Mouse (Mus musculus) liver, embryonic 16.5 days (tissue): Measurements from ENCODE around the gene Cap1. TPM values are rescaled to one million over a fixed set of nuclear protein-coding genes. Genes with fewer than 3 reads are reported as not detected.

Experiments used
- ATAC-seq: fragments of 200-750 bp; cut with Nextera tagmentation; 2 replicates; pipeline ENCODE4 v1.8.0; 2017; ENCODE audit warnings: low read depth, mild to moderate bottlenecking, moderate number of reproducible peaks, moderate library complexity
- H3K27ac ChIP-seq: fragments of 300-500 bp; sonication (generic); 2 replicates; pipeline ENCODE4 v1.5.1; 2014; ENCODE audit warnings: mild to moderate bottlenecking, low read length
- H3K27me3 ChIP-seq: fragments of 300-500 bp; sonication (generic); 2 replicates; pipeline ENCODE4 v1.6.1; 2014; ENCODE audit warnings: low read depth, low read length, mixed read lengths; ENCODE audit not compliant: control insufficient read depth, insufficient read depth
- H3K36me3 ChIP-seq: fragments of 300-500 bp; sonication (generic); 2 replicates; pipeline ENCODE4 v1.6.1; 2014; ENCODE audit warnings: mild to moderate bottlenecking; ENCODE audit not compliant: control insufficient read depth, insufficient read depth
- H3K4me1 ChIP-seq: fragments of 300-500 bp; sonication (generic); 2 replicates; pipeline ENCODE4 v1.6.1; 2014; ENCODE audit warnings: low read depth, low read length, mixed read lengths; ENCODE audit not compliant: control insufficient read depth
- H3K4me2 ChIP-seq: fragments of 300-500 bp; sonication (generic); 2 replicates; pipeline ENCODE4 v1.6.1; 2014; ENCODE audit warnings: low read depth, low read length, mixed read lengths
- H3K4me3 ChIP-seq: fragments of 300-500 bp; sonication (generic); 2 replicates; pipeline ENCODE4 v1.5.1; 2014; ENCODE audit warnings: low read depth, mild to moderate bottlenecking, low read length
- H3K9ac ChIP-seq: fragments of 300-500 bp; sonication (generic); 2 replicates; pipeline ENCODE4 v1.6.1; 2014; ENCODE audit warnings: low read depth, low read length
- H3K9me3 ChIP-seq: fragments of 300-500 bp; sonication (generic); replicated peaks from 2 replicates; pipeline ENCODE4 v1.6.1; 2016; ENCODE audit warnings: low read length; ENCODE audit not compliant: control insufficient read depth
- WGBS: fragments of 180-500 bp; shearing (Covaris S2); extraction: QIAGEN DNeasy Blood & Tissue Kit; methylation state at CpG from one replicate; pipeline ENCODE4 v1.1.7; 2014; ENCODE audit not compliant: insufficient replicate concordance; 5-methylcytosine and 5-hydroxymethylcytosine counted together
- polyA plus RNA-seq: library from polyadenylated mRNA; unstranded; fragments of >200 nt; fragmentation: Nextera tagmentation; extraction: Ambion mirVana; gene quantifications from 2 replicates; pipeline ENCODE4 v1.2.1, GENCODE M21; 2015

Cap1 gene
- polyA plus RNA-seq, 1 experiment from 2014 or later, result 33.7 TPM

GRCm38 (mm10) chr4:122882544-122882943 is 3.3 kb downstream of the Cap1 start:
- Histone ChIP-seq H3K27ac (no peak overlapping the region), H3K4me2 (no peak overlapping the region), H3K9ac (no peak overlapping the region), H3K27me3 (no peaks in the 10 kb centered on the region), H3K9me3 (no peaks in the 10 kb centered on the region), H3K36me3 (no peaks in the 10 kb centered on the region), H3K4me3 (no peak overlapping the region), H3K4me1 (peaks cover 31% of the 10 kb centered on the region)
- WGBS, result 56% methylated on average over 3 of the region's 3 CpGs
- ATAC-seq, result no peak

- no peaks in the 10 kb centered on the region for H3K27me3 ChIP-seq
- no peaks in the 10 kb centered on the region for H3K9me3 ChIP-seq
- H3K4me2 ChIP-seq, result no peak overlapping the region
- H3K9ac ChIP-seq, result no peak overlapping the region
- H3K4me1 ChIP-seq, result peaks cover 20% of the 10 kb centered on the region
- H3K36me3 ChIP-seq, result no peaks in the 10 kb centered on the region
- no peak overlapping the region for H3K4me3 ChIP-seq
- no peak overlapping the region for H3K27ac ChIP-seq
- 77% methylated on average over 2 of the region's 2 CpGs for WGBS
- ATAC-seq, result no peak
Measured at GRCm38 (mm10) chr4:122878333-122879070, 7.4 kb downstream of the Cap1 start.

GRCm38 (mm10) chr4:122873512-122873911 is 12.3 kb downstream of the Cap1 start:
- Histone ChIP-seq H3K9ac (no peak overlapping the region), H3K27me3 (no peaks in the 10 kb centered on the region), H3K9me3 (no peaks in the 10 kb centered on the region), H3K36me3 (peaks cover 25% of the 10 kb centered on the region), H3K4me2 (peak overlapping the region; percentile 31; the same call in 1 of the 2 replicates), H3K27ac (no peak overlapping the region), H3K4me1 (peaks cover 23% of the 10 kb centered on the region), H3K4me3 (peak overlapping the region; percentile 20)
- 24% methylated on average over 4 of the region's 4 CpGs for WGBS
- peak; percentile 35; the same call in 1 of the 2 replicates for ATAC-seq

- Histone ChIP-seq H3K4me2 (peak overlapping the region; percentile 31), H3K9me3 (no peaks in the 10 kb centered on the region), H3K36me3 (peaks cover 29% of the 10 kb centered on the region), H3K27me3 (no peaks in the 10 kb centered on the region), H3K4me1 (peaks cover 23% of the 10 kb centered on the region), H3K9ac (no peak overlapping the region), H3K27ac (no peak overlapping the region), H3K4me3 (peak overlapping the region; percentile 20)
- peak; percentile 76 for ATAC-seq
- WGBS, result 22% methylated on average over 5 of the region's 5 CpGs
Measured at GRCm38 (mm10) chr4:122873003-122873402, 12.9 kb downstream of the Cap1 start.

GRCm38 (mm10) chr4:122871989-122872388 is 13.9 kb downstream of the Cap1 start:
- ATAC-seq, result no peak
- Histone ChIP-seq H3K9me3 (no peaks in the 10 kb centered on the region), H3K27ac (no peak overlapping the region), H3K27me3 (no peaks in the 10 kb centered on the region), H3K9ac (no peak overlapping the region), H3K4me2 (peak overlapping the region; percentile 21; the same call in 1 of the 2 replicates), H3K4me3 (no peak overlapping the region), H3K4me1 (peaks cover 23% of the 10 kb centered on the region), H3K36me3 (peaks cover 33% of the 10 kb centered on the region)
- WGBS, result 38% methylated on average over 2 of the region's 2 CpGs

- Histone ChIP-seq H3K27me3 (no peaks in the 10 kb centered on the region), H3K36me3 (peaks cover 37% of the 10 kb centered on the region), H3K9me3 (no peaks in the 10 kb centered on the region), H3K4me3 (no peak overlapping the region), H3K4me2 (0 out of 2 replicates have a peak overlapping the region, but pooled peaks have one; percentile 1), H3K27ac (0 out of 2 replicates have a peak overlapping the region, but pooled peaks have one; percentile 3), H3K4me1 (peaks cover 23% of the 10 kb centered on the region), H3K9ac (no peak overlapping the region)
- no peak for ATAC-seq
- 67% methylated on average over 11 of the region's 11 CpGs for WGBS
Measured at GRCm38 (mm10) chr4:122871269-122871668, 14.6 kb downstream of the Cap1 start.

- WGBS, result 64% methylated on average over 5 of the region's 5 CpGs
Measured at GRCm38 (mm10) chr4:122870741-122871140, 15.1 kb downstream of the Cap1 start.

GRCm38 (mm10) chr4:122870027-122870426 is 15.8 kb downstream of the Cap1 start:
- H3K4me3 ChIP-seq, result no peak overlapping the region
- peaks cover 22% of the 10 kb centered on the region for H3K4me1 ChIP-seq
- H3K36me3 ChIP-seq, result peaks cover 50% of the 10 kb centered on the region
- H3K4me2 ChIP-seq, result no peak overlapping the region
- H3K27me3 ChIP-seq, result no peaks in the 10 kb centered on the region
- H3K9ac ChIP-seq, result no peak overlapping the region
- no peak overlapping the region for H3K27ac ChIP-seq
- ATAC-seq, result no peak
- H3K9me3 ChIP-seq, result no peaks in the 10 kb centered on the region

More at GRCm38 (mm10) chr4:122870741-122871140, 15.1 kb downstream of the Cap1 start:
- no peak overlapping the region for H3K27ac ChIP-seq
- ATAC-seq, result no peak
- no peak overlapping the region for H3K4me2 ChIP-seq
- H3K27me3 ChIP-seq, result no peaks in the 10 kb centered on the region
- H3K9me3 ChIP-seq, result no peaks in the 10 kb centered on the region
- H3K9ac ChIP-seq, result no peak overlapping the region
- no peak overlapping the region for H3K4me3 ChIP-seq
- peaks cover 23% of the 10 kb centered on the region for H3K4me1 ChIP-seq
- H3K36me3 ChIP-seq, result peaks cover 43% of the 10 kb centered on the region

- ATAC-seq, result no peak
- Histone ChIP-seq H3K27ac (no peak overlapping the region), H3K4me3 (no peak overlapping the region), H3K27me3 (no peaks in the 10 kb centered on the region), H3K4me1 (peaks cover 7% of the 10 kb centered on the region), H3K36me3 (peaks cover 65% of the 10 kb centered on the region), H3K9me3 (no peaks in the 10 kb centered on the region), H3K4me2 (no peak overlapping the region), H3K9ac (no peak overlapping the region)
- 66% methylated on average over 1 of the region's 1 CpGs for WGBS
Measured at GRCm38 (mm10) chr4:122868041-122868440, 17.8 kb downstream of the Cap1 start.
